Mouse (Mus musculus) embryo, embryonic 11 days (tissue): ENCODE data around the gene Fabp2.

Experiments
- DNase-seq: peaks from one replicate; pipeline ENCODE4 v3.0.0-alpha.2; 2015

Gene Fabp2

DNA sequence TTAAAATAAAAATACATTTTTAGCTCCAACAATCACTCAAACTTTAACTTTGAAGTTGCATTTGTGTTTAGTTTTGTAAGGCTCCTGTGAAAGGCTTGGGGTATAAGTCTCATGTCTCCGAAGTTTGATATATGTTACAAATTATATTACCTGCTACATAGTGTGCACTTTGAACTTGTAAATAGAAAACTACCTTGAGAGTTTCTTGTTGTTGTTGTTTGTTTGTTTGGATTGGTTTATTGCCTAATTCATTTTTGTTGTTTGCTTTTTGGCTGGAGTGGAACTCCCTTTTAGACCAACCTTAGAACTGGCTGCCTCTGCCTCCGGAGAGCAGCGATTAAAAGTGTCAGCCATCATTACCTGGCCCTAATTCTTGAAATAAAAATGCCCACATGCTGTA lies at the start of gene Fabp2:
Gene Fabp2, plus strand, starts transcription at position 301 of the 400 bp plus-strand sequence.
- no peak for DNase-seq

DNA sequence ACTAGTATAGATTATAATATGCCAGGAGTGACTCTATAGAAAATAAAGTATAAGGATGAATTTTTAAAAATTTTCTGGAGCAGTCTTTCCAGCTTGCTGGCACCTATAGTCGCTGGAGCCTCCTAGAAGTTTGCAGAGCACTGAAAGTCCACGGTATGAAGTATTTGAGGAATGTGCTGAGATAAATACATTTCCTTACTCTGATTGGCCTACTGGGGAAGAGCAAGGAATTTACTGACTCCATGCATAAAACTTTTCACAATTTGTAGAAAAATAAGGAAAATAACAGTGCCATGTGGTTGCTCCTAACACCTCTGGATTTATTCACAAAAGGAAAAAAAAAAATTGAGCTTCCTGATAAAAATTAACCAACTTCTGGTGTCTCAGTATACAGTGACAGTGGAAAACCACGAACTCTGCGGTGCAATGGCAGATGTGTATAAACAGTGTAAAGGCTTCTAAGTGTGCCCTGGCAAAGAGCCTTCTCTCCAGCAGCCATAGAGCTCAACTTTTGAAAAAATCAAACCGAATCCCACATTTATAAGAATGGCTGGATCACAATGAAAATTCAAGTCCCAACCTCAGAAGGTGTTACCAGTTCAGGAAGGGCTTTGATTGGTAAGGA lies 46.4 kb upstream of the Fabp2 start:
- DNase-seq = no peak

DNA sequence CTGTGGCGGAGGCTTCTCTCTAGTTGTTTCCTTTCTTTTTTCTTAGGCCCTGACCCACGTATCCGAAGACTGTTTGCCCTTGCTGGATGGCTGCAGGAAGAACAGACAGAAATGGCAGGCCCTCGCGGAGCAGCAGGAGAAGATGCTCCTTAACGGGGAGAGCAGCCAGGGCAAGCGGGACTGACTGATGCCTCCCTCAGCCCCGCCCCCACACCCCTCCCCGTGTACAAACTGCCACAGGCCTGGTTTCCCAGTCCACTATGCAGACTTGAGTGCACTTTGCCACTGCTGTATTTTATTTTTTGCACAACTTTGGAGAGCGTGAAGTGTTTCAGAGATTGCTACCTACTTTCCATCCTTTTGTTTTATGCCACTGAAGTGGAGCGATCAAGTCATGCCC lies 39.7 kb upstream of the Fabp2 start:
- DNase-seq = no peak

DNA sequence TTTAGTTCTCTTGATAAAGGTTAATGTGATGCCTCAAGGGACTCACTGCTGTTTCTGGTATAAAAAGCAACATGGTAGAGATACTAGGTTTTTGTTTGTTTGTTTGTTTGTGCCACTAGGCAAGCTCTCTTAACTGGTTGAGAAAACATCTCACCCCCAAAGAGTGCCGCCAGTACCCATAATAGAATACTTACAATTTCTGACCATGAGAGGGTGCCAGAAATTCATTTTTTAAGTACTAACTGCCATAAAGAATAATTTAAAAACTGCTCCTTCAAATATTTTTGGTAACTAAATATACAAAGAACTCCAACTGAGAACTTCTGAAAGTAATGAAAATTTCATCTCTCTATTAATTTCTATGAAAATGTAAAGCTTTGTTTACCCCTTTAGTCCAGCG lies 35.0 kb upstream of the Fabp2 start:
- DNase-seq = no peak

DNA sequence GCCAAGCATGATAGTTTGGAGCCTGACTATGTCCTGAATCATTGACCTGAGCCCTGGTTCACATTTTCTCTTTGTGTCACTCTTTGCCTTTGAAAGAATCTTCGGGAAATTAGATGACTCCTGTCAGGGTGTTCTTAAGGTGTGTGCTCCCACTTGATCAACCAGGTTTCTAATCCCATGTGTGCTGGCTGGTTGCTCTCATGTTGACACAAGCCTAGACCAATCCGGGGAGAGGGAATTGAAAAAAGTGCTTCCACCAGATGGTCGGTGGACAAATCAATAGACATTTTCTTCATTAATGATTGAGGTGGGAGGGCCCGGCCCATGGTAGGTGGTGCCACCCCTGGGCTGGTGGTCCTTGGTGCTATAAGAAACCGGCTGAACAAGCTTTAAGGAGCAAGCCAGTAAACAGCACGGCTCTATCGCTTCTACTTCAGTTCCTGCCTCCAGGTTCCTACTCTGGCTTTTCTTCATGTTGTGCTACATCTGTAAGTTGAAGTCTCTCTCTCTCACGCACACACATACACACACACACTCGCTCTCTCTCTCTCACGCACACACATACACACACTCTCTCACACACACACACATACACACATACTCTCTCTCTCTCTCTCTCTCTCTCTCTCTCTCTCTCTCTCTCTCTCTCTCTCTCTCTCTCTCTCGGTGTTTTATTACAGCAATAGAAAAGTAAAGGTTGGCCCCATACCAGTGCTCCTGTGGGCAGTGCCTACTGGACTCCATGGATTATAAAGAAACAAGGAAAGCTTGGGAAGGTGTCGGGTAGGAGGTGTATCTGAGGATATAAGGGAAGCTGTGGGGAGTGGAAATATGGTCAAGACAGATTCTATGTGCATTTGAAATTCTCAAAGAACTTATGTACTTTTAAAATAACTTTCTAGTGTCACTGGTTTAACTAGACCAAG lies 34.0 kb upstream of the Fabp2 start:
- DNase-seq = no peak

DNA sequence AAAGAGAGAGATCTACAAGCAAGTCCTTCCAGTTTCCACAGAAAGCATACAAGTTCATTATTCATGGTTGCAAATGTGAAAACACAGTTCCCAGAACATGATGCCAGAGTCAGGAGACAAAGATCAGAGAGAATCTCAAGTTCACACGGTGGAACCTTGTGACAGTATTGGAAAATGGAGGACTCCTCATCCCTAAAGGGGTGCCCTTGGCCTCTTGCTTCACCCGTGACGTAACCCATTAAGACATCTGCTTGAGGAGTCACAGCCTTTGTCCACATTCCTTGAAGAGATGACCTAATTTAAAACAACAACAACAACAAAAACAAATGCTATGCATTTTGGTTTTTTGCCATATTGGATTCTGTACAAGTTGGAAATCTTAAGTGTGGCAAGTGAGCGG lies 29.8 kb upstream of the Fabp2 start:
- DNase-seq = no peak

DNA sequence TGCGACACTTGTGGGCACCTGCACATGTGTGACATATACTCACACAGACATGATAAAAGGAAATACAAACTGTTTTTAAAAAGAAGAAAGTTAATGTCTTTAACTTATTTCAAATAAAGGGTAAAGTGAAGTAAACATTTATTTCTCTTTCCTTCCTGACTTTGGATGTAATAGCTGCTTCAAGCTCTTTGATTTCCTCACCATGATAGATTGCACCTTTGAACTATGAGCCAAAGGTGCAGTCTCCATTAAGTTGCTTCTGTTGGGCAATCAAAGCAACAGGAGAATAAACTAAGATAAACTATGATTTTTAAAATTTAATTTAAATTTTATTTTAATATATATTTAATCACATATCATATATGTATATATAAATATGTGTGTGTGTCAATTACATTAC lies 26.6 kb upstream of the Fabp2 start:
- DNase-seq = no peak

DNA sequence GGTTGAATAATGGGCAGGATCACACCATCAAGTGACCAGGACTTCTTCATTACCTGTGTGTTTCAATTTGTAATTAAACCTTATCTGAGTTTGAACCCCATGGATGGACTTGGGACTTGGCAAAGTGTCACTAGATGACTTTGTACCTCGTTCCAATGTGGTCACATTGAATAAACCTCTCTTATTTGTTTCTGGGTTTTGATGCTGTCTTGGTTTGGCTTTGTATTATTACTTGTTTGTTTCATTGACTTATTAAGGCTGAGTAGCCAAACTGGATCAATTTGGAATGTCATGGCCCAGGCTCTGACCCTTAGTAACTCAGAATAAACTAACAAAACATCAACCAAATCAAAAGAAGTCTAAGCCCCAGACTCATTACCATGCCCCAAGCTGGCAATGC lies 23.3 kb upstream of the Fabp2 start:
- no peak for DNase-seq

DNA sequence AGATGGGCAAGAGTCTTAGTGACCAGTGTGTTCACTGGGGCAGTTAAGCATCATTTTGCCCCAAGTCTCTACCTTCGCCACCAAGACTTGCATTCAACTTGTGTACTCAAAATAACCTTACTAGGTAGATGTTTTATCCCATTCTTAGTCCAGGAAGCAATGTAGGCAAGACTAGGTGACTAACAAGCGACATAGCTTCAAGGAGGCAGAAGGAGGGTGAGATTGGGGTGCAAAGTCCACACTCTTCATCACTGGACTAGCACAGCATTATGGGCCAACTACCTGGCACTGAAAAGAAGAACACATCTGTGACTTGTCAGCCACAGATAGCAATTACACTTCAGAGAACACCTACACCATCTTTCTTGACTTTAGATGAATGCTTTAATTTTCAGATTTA lies 18.0 kb upstream of the Fabp2 start:
- DNase-seq = no peak

DNA sequence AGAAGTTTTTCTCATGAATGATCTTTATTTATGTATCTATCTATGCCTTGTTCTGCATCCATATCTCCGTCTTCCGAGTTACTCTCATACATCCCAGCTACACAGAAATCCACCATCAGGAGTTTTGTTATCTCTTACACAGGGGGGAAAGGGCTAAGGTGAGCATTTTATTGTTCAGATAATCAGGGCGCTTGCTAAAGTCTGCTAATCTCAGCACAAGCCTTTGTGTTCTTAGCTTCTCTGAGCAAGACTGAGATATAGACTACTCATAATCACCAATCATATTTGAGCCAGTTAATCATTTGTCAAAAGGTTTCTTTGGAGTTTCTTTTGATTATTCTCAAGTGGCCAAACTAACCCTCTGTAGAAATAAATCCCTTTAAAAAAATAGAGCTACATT lies 17.3 kb upstream of the Fabp2 start:
- no peak for DNase-seq

DNA sequence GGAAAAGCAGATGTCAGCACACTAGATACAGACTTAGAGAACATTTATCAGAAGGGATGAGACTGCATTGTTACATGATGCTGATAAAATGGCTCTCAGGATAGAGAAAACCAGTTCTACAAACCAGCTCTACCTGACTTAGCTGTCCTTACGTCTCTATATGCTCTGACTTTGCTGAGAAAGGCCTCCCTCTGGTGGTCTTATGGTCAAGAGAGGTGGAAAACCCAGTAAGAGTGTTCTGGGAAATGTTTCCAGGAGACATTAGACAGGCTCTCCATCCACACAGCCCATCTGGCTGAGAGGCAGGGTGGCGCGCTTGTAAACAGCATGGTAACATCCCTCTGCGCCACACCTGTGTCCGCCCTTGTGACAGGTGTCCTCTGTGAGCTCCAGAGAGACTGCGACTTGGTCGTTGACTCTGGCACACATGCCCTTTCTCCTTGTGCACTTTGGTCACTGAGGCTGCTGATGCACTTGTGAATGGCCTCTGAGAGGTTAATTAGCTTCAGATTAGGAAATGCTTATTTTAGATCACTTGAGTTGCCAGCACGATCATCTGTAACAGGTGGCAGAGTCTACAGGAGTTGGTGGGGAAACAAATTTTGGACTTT lies 16.1 kb upstream of the Fabp2 start:
- no peak for DNase-seq

DNA sequence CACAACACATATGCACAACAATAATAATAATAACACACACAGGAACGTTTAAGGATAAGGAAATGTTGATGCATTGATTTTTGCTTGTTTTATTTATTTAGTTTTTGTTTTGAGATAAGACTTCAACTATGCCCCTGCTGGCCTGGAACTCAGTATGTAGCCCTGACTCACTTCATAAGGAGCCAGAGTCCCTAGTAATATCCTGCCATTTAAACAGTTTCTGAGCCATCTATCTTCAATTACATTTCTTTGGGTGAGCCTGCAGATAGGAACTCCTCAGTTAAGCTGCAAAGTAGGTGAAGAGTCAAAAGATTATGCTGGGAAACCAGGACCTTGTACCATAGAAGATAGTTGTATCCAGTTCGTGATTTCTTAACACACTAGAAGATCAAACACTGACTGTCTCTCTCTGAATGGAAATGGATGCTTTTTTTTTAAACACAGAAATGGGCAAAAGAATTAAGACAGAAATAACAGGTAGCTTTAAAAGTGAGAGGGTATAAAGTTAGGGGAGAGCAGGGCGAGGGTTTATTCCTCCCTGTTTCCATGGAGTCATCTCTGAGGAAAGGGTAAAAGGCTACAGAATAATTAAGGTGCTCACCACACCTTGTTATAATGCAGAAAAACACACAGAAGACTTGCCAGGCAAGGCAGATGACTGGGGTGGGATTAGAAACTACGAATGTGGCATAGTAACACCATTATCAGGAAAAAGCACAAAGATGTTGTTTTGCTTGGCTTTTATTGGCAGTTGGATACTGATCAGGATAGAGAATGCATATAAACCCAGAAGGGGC lies 7.2 kb upstream of the Fabp2 start:
- DNase-seq = no peak

DNA sequence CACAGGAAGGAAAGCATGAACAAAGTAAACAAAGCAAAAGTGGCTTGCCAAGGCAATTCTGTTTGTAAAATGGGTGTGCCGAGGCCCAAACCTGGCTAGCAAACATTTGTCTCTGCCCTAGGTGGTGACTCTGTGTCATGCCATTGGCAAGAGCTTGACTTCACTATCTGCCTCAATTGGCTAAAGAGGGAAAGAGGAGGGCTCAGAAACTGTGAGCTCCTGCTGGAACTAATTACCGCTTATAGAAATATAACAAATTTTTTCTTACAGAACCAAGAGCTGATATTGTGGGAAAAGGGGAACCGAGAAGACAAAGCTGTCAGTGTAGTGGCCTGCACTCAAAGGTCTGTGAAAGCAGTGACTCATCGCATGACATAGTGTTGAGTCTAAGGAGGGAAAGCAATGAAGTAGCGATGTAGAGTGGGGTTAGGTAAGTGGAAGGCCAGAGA lies 6.5 kb upstream of the Fabp2 start:
- DNase-seq = no peak

DNA sequence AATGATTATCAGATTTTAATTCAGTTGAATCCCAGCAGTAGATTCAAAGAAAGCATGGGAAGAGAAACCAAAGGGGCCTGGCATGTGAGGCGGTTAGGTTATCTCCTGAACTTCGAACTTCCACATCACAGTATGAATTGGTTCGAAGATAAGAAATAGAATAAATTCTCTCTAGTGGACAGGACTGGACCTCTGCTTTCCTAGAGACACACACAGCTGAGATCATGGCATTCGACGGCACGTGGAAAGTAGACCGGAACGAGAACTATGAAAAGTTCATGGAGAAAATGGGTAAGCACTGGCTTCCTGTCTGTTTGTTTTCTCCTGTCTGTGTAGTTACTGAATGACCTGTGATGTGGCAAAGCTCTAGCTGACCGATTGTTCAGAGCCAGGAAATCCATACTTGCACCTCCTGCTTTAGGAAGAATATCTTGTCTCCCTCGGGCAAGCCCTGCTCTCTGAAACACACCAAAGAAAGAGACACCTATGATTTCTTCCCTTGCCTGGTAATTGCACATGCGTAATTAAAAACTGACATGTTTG lies 388 bp downstream of the Fabp2 start:
- DNase-seq = no peak

DNA sequence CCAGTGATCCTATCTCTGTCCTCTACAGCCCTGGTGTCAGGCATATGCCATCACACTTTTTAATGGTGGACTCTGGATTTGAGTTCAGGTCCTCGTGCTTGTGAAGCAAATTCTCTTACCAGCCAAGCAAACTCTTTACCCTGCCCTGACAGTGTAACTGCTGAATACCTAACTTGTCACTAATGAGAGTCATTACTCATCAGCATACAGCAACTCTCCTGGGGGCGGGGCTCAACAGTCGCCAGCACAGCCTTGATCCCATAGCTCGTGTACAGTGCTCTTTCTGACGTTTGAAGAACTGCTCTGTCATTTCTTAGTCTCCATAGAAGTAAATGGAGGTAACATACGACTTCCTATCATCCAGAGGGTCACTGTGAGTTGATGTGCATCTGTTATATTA lies 3.4 kb downstream of the Fabp2 start:
- no peak for DNase-seq

DNA sequence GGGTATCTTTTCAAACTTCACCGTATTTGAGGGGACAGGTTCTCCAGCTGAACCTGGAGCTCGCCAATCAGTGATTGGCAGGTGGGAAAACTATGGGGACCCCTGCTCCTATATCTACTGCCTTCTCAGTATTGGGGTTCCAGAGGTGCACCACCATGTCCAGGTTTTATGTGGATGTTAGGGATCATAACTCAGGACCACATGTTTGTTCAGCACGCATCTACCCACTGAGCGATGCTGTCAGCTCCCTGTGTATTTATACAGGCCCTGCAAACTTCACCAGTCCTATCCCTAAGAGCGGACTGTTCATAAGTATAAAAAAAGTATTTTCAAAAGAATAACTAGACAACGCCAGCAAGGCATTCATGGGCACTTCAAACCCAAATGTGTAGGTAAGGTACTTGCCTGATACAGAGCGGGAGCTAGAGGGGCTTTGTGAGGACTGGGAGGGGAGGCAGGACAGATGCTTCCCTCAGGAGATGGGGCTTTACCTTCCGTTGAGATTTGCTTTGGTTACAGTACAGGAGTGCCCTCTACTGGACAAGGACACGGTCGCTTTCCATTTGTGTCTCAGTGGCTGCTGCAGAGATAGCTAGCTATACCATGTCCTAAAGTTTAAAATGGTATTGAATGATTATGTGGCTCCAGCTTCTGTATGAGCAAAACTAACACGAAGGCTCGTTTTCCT lies 9.0 kb downstream of the Fabp2 start:
- peak; percentile 84 for DNase-seq

DNA sequence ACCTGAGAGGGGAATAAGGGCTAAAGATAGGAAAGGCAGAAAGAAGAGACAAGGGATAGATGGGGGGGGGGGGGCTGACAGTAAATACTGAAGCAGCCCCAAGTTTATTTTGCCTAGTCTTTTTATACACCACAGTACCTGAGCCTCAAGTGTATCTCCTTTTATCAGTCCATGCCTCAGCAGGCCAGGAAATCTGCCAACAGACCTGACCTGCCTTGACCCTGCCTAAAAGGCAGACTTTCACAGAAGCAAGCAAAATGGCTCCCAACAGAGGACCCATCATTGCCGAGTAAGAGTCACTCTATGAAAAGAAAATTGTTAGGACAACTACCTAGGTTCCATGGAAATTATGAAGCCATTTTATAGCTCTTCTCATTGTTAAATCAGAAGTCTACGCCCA lies 13.0 kb downstream of the Fabp2 start:
- no peak for DNase-seq

DNA sequence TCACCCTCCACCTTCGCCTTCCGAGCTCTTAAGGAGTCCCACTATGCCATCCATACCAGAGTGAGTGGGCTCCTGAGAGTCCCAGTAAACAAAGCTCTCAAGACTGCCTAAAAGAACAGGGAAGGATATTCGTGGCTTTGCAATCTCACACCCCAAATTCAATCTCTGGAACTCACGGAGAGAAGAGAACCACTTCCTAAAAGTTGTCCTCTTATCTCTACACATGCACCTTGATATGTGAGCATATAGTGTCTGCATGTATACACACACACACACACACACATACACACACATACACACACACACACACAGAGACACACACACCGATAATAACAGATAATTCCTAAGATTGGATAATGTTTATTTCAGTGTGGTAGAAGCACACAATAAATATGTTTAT lies 20.6 kb downstream of the Fabp2 start:
- no peak for DNase-seq

DNA sequence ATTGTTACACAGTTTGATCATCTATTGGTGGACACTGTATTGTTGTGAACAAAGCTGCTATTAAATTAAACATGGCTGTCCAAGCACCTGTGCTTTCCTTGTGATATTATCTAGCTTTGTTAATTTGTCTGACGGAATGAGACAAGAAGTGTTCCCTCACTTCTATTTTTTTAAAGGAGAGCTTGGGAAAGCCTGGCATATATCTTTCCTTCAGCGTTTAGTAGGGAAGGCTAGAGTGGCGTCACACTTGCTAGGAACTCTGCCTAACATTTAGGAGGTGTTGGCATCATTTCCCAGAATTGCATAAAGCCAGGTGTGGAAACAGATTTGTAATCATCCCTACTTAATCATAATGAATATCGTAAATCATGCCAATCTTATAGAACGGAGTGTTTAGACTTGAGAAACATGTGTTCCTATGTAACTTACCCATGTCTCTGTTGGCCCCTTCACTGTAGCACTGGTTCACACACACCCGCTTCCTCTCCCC lies 21.4 kb downstream of the Fabp2 start:
- DNase-seq = no peak

DNA sequence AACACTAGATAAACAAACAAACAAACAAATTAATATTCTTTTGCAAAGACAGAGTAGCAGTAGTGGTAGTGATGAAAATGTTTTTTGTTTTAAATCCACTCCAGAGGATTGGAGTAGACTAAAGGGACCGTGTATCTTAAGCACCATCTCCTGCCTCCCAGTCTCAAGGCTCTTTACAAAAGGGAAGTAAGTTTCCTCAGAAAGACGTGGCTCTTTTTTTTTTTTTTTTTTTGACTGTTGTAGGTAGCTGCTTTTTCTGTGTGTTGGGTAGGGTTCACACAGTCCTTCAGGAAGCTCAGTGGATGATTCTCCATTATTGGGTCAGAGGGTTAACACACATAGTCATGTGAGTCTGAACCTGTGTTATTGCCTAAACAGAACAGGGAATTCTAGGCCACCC lies 23.8 kb downstream of the Fabp2 start:
- DNase-seq = no peak

DNA sequence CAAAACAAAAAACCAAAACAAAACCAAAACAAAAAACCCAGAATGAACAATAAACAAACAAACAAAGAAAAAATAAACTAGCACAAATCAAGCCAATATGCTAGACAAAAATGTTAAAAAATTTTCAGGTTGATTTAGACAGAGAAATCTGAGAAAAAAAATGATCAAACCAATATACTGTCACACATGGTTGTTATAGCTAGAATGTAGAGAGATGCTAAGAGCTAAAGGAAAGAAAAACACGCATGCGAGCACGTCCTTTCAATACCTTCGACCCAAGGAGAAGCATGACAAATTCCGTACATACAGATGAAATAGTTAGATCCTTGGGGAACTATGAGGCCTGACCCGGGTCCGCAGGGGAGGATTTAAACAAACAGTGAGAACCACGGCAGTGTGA lies 24.4 kb downstream of the Fabp2 start, which contains the start of gene Gm10959:
Gene Gm10959, minus strand, starts transcription at position 101 of the 400 bp plus-strand sequence.
- no peak for DNase-seq
